Mouse (Mus musculus): ENCODE results near the gene Akt2. TPM values are rescaled to one million over a fixed set of nuclear protein-coding genes. Genes with fewer than 3 reads are reported as not detected.

Gene Akt2
- polyA plus RNA-seq, 1 experiment = 101 TPM

DNA sequence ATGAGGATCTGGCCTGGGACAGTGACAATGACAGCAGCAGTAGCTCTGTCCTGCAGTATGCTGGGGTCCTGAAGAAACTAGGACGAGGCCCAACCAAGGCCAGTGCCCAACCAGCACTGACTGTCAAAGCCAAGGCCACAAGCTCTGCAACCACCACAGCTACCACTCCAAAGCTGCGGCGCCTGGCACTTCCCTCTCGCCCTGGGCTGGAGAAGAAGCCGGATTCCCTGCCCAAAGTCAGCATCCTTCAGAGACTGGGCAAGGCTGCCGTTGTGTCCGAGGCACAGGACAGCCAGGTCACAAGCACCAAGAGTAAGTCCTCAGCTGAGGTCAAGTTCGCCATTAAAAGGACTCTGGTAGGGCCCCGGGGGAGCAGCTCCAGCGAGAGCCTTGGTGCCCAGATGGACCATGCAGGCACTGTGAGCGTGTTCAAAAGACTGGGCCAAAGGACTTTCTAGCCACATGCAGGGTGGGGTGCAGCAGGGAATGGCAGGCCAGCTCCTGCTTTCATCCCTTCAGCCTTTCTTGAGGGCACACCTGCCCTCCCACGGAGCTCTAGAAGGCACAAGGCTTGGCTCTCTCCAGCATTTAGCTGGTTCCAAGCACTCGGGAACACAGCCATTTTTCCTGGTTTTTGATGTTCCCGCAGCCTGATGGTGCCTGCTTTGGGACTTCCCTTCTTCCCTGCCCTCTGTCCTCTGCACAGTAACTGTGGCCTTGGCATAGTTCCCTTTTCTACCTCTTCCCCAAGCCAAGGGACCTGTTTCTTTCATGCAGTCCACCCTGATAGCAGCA is 10.8 kb upstream of the Akt2 start:
- 90% methylated on average over 14 of the region's 14 CpGs for WGBS

DNA sequence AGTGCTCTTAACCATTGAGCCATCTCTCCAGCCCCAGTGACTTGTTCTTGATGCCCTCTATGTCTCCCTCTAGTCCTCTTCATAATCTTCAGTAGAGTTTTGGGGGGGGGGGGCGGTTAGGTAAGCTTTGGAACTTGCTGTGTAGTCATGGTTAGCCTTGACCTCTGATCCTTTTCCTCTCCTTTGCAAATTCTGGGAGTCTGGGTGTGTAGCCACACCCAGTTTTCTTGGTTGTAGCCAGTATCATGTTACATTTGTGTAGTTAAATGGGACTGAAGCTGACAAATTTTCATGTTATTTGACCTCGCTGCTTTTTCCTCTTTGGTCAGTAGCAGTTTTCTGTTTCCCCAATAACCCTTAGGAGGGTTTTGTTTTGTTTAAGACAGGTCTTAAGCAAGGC is 4.5 kb upstream of the Akt2 start:
- Histone ChIP-seq H3K4me3 (replicated peaks; ENCODE audit: extremely low read depth, low read depth, low read length) (no peak overlapping the region), H3K4me1 (ENCODE audit: control insufficient read depth, insufficient read depth, low read length) (no peaks in the 10 kb centered on the region)
- no peak for DNase-seq
- no peak for TF ChIP-seq POLR2A (IDR thresholded peaks at IDR 0.05; ENCODE audit: borderline replicate concordance, extremely low read depth, low read depth, low read length)
- 86% methylated on average over 2 of the region's 2 CpGs for WGBS

More for the DNA sequence above, 10.8 kb upstream of the Akt2 start:
- TF ChIP-seq POLR2A (IDR thresholded peaks at IDR 0.05; ENCODE audit: borderline replicate concordance, extremely low read depth, low read depth, low read length) (no peak), CTCF (IDR thresholded peaks at IDR 0.05; ENCODE audit: insufficient read depth, low read length) (no peak)
- Histone ChIP-seq H3K4me3 (replicated peaks; ENCODE audit: extremely low read depth, low read depth, low read length) (no peak overlapping the region), H3K4me1 (ENCODE audit: control insufficient read depth, insufficient read depth, low read length) (no peaks in the 10 kb centered on the region)
- DNase-seq = no peak

DNA sequence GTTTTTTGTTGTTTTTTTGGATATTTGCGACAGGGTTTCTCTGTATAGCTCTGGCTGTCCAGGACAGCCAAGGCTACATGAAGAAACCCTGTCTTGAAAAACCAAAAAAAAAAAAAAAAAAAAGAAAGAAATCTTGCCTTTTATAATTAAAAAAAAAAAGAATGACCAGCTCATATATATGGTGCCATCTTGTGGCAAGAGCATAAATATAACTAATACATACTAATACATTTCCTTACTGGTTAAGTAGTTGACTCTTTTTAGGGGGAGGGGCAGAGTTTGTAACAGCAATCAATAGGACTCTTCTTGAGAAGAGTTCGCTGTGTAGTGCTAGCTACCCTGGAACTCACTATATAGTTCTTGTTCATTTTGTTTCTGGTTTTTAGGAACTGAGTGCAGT is 3.6 kb upstream of the Akt2 start:
- Histone ChIP-seq H3K4me3 (replicated peaks; ENCODE audit: extremely low read depth, low read depth, low read length) (no peak overlapping the region), H3K4me1 (ENCODE audit: control insufficient read depth, insufficient read depth, low read length) (no peaks in the 10 kb centered on the region)
- WGBS = 80% methylated on average over 2 of the region's 2 CpGs
- no peak for DNase-seq
- TF ChIP-seq POLR2A (IDR thresholded peaks at IDR 0.05; ENCODE audit: borderline replicate concordance, extremely low read depth, low read depth, low read length) = no peak
- no peak for TF ChIP-seq CTCF (IDR thresholded peaks at IDR 0.05; ENCODE audit: insufficient read depth, low read length)

DNA sequence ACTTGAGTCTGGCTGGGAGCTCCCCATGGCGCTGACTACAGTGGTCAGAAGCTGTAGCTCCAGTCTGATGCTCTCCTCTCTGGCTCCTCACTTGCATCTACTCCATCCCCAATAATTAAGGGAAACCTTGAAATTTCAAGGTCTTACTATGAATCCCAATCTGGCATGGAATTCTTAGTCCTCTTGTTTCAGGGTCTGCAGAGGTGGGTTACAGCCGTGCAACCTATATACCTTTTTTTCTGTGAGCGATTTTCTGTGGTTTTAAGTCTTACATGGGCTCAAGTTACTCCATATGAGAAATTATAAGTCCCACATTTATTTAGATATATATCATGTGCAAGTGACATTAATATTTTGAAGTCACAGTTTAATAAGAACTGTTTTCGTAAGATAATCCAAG is 1.3 kb upstream of the Akt2 start:
- peaks cover 9% of the 10 kb centered on the region for H3K4me1 ChIP-seq (ENCODE audit: control insufficient read depth, insufficient read depth, low read length)
- no peak for TF ChIP-seq CTCF (IDR thresholded peaks at IDR 0.05; ENCODE audit: insufficient read depth, low read length)
- TF ChIP-seq POLR2A (IDR thresholded peaks at IDR 0.05; ENCODE audit: borderline replicate concordance, extremely low read depth, low read depth, low read length) = no peak
- DNase-seq = no peak
- H3K4me3 ChIP-seq (replicated peaks; ENCODE audit: extremely low read depth, low read depth, low read length) = no peak overlapping the region
- WGBS = 94% methylated on average over 4 of the region's 4 CpGs

DNA sequence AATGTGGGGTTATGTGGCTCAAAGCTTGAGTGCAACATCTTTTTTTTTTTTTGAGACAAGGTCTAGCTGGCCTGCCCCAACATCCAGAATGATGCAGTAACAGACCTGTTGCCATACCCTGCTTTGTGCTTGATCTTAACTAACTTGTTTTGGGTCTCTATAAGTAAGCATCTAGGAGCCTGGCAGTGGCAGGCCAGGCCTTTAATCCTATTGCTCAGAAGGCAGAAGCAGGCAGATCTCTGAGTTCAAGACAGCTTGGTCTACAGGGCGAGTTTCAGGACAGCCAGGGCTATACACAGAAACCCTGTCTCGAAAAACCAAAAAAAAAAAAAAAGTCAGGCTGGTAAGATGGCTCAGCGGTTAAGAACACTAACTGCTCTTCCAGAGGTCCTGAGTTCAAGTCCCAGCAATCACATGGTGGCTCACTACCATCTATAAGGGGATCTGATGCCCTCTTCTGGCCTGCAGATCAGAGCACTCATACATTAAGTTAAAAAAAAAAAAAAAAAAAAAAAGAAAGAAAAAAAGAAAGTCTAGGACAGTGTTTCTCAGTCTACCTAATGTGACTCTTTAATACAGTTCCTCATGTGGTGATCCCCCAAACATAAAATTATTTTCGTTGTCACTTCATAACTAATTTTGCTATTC is 662 bp upstream of the Akt2 start:
- Histone ChIP-seq H3K4me3 (replicated peaks; ENCODE audit: extremely low read depth, low read depth, low read length) (no peak overlapping the region), H3K4me1 (ENCODE audit: control insufficient read depth, insufficient read depth, low read length) (peaks cover 9% of the 10 kb centered on the region)
- WGBS = 56% methylated on average over 4 of the region's 4 CpGs
- DNase-seq = no peak
- no peak for TF ChIP-seq POLR2A (IDR thresholded peaks at IDR 0.05; ENCODE audit: borderline replicate concordance, extremely low read depth, low read depth, low read length)
- no peak for TF ChIP-seq CTCF (IDR thresholded peaks at IDR 0.05; ENCODE audit: insufficient read depth, low read length)

DNA sequence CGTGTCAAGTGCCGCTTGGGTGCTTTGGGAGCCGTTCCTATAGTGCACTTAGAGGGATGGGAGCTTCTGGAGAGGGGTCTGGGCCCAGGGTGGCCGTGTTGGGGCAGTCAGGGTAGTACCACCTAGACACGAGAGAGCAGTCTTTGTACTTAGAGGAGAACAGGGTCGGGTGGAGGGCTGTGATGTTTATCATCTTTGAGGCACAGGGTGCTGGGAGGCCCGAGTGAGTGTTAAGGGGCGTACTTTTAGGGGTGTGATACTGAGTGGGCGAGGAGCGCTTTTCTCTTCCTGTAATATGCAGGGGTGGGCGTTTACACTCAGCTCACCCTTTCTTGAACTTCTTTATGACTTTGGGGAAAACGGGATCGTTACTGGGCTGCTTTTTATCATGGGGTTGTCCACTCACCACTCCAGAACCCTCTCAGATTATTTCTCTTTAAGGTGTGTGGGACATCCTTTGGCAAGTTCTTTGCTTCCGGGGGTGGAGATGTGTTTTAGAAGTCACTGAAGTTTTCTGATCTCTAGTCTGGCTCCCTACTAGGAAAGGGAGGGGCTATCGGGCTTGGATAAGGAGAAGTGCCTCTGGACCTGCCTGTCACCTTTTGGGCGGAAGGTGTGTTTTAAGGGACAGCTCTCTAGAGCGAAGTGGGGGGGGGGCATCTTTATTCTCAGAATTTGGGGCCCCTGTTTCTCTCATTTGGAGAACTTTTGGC is 1.0 kb downstream of the Akt2 start:
- no peak for DNase-seq
- H3K4me1 ChIP-seq (ENCODE audit: control insufficient read depth, insufficient read depth, low read length) = peaks cover 9% of the 10 kb centered on the region
- 3% methylated on average over 17 of the region's 17 CpGs for WGBS
- TF ChIP-seq CTCF (IDR thresholded peaks at IDR 0.05; ENCODE audit: insufficient read depth, low read length) = no peak
- TF ChIP-seq POLR2A (IDR thresholded peaks at IDR 0.05; ENCODE audit: borderline replicate concordance, extremely low read depth, low read depth, low read length) = 0 out of 2 replicates have a peak, but pooled peaks have one; percentile 11
- H3K4me3 ChIP-seq (replicated peaks; ENCODE audit: extremely low read depth, low read depth, low read length) = peak overlapping the region; percentile 91

DNA sequence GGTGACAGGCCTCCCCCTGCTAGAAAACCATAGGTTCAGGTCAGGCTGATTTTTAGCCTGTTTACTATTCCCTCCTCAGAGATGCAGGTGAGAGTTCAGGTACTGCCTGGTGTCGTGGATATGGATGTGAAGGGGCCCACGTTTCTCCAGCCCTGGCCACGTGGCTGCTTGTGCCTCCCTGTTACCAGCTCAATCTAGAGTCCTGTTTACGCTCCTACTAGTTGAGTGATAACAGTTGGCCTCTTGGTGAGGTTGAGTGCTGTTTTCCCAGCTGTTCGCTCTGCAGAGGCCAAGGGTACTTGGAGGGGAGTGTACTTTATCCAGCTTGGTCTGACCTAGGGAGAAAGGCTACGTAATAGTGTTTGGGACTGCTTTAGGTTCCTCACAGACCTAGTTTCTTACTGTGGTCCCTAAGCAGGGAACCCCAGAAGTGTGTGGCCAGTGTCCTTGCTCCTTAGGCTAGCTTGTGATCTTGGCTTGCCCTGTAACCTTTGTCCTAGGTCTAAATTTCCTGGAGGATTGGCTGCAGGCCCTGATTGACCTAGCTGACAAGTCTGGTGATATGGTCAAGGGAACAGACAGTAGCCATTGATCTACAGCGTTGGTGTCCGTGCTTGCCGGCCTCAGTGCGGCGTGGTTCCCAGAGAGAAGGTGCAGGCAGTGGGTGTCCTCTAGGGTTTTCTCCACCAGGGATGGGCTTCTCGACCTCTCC is 1.7 kb downstream of the Akt2 start:
- Histone ChIP-seq H3K4me3 (replicated peaks; ENCODE audit: extremely low read depth, low read depth, low read length) (no peak overlapping the region), H3K4me1 (ENCODE audit: control insufficient read depth, insufficient read depth, low read length) (peaks cover 12% of the 10 kb centered on the region)
- peak; percentile 47 for DNase-seq
- TF ChIP-seq CTCF (IDR thresholded peaks at IDR 0.05; ENCODE audit: insufficient read depth, low read length) (no peak), POLR2A (IDR thresholded peaks at IDR 0.05; ENCODE audit: borderline replicate concordance, extremely low read depth, low read depth, low read length) (no peak)
- WGBS = 51% methylated on average over 12 of the region's 12 CpGs

DNA sequence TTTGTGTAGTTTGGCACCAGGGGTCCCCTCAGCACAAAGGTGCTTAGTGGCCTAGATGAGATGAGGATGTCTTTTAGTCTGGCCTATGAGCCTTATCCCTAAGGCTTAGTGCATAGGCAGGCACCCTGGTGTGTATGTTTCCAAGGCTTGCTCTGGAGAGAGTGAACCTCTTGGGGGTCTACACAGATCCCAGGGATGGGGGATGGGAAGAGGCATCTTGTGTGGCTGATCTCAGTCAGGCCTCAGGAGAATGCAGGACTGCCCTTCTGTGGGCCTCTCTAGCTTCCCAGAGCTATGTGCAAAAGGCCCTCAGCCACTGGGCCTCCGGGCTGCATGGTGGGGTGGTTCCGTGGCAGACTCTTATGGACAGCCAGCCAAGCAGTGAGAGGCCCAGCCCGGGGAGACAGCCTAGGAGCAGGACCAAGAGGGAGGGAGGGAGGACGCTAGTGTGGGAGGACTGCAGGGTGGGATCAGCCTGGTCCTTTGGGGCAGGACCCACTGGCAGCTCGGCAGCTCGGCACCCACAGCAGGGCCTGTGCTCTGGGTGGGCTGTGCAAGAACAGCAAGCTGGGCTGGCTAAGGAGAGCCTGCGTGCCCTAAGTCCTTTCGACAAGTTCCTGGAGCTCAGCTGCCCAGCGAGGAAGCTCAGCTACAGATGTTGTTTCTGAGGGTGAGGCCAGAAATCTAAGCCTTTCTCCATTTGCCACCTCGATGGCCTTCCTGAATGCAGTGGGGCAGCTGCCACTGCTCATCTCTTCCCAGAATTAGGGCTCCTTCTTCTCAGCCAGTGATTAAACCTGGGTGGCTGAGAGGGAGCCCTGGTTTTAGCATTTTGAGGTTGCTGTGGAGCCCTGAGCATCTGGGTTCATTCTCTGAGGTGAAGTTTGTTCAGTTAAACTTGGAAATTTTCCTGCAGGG is 5.5 kb downstream of the Akt2 start:
- TF ChIP-seq POLR2A (IDR thresholded peaks at IDR 0.05; ENCODE audit: borderline replicate concordance, extremely low read depth, low read depth, low read length) = no peak
- no peak for TF ChIP-seq CTCF (IDR thresholded peaks at IDR 0.05; ENCODE audit: insufficient read depth, low read length)
- DNase-seq = no peak
- peaks cover 15% of the 10 kb centered on the region for H3K4me1 ChIP-seq (ENCODE audit: control insufficient read depth, insufficient read depth, low read length)
- H3K4me3 ChIP-seq (replicated peaks; ENCODE audit: extremely low read depth, low read depth, low read length) = no peak overlapping the region
- 42% methylated on average over 10 of the region's 10 CpGs for WGBS

Data from lung, adult 2 months (tissue).